Mouse (Mus musculus) heart, adult 2 months (tissue): ENCODE measurements around the gene Banf2. TPM values are rescaled to one million over a fixed set of nuclear protein-coding genes. Genes with fewer than 3 reads are reported as not detected.

ENCODE experiments used
- DNase-seq, 2 experiments: peaks; one replicate each; pipeline ENCODE4 v3.0.0; 2021
- H3K27ac ChIP-seq: fragments of 200-600 bp; 2 replicates; pipeline ENCODE4 v1.8.1; 2022
- H3K27me3 ChIP-seq: fragments of 200-500 bp; 2 replicates; pipeline ENCODE4 v1.6.1; 2012; ENCODE audit warnings: mild to moderate bottlenecking, low read length, inconsistent platforms, mixed read lengths; ENCODE audit not compliant: control insufficient read depth, insufficient read depth
- H3K36me3 ChIP-seq: fragments of 200-500 bp; 2 replicates; pipeline ENCODE4 v1.6.1; 2012; ENCODE audit warnings: low read length, inconsistent platforms; ENCODE audit not compliant: control insufficient read depth, insufficient read depth
- H3K4me1 ChIP-seq: fragments of 200-500 bp; 2 replicates; pipeline ENCODE4 v1.6.1; 2011; ENCODE audit warnings: low read length; ENCODE audit not compliant: control insufficient read depth, insufficient read depth
- H3K4me3 ChIP-seq: fragments of 200-600 bp; 2 replicates; pipeline ENCODE4 v1.8.1; 2022
- H3K79me2 ChIP-seq: fragments of 200-500 bp; replicated peaks from 2 replicates; pipeline ENCODE4 v1.6.1; 2012; ENCODE audit warnings: mild to moderate bottlenecking, inconsistent platforms, low read length, moderate library complexity, mixed read lengths; ENCODE audit not compliant: control insufficient read depth, insufficient read depth
- H3K9ac ChIP-seq: fragments of 200-500 bp; 2 replicates; pipeline ENCODE4 v1.6.1; 2012; ENCODE audit warnings: low read depth, mild to moderate bottlenecking, control low read depth, inconsistent platforms, low read length, mixed read lengths
- CTCF ChIP-seq: fragments of 200-600 bp; IDR thresholded peaks from 2 replicates; pipeline ENCODE4 v1.8.1; 2022; ENCODE audit warnings: antibody characterized with exemption, mild to moderate bottlenecking, moderate library complexity
- EP300 ChIP-seq: fragments of 200-500 bp; IDR thresholded peaks from 2 replicates; pipeline ENCODE4 v1.6.1; 2011; ENCODE audit warnings: low read depth, low read length, control low read depth; ENCODE audit not compliant: insufficient read depth
- POLR2A ChIP-seq: fragments of 200-500 bp; IDR thresholded peaks from 2 replicates; pipeline ENCODE4 v1.6.1; 2011; ENCODE audit warnings: mild to moderate bottlenecking, low read depth, low read length, control low read depth; ENCODE audit not compliant: insufficient read depth
- WGBS: fragments of 180-500 bp; shearing (Covaris S2); methylation state at CpG from one replicate; pipeline ENCODE4 v1.1.7; 2018; 5-methylcytosine and 5-hydroxymethylcytosine counted together
- intact Hi-C: fragments of 180-260 bp; cut with DNase I; formaldehyde crosslinking; loops from one replicate; pipeline ENCODE4 v1.15.1; 2025
- polyA plus RNA-seq: library from polyadenylated mRNA; depleted of rRNA; stranded (reverse); fragments of >200 nt; gene quantifications from 2 replicates; pipeline ENCODE4 v1.2.3, GENCODE M21; 2012
- total RNA-seq, 2 experiments: library from RNA; stranded (reverse); gene quantifications; 2 replicates each; pipeline ENCODE4 v1.2.3; 2021

The Banf2 gene
- total and polyA plus RNA-seq, 3 experiments = not detected

DNA sequence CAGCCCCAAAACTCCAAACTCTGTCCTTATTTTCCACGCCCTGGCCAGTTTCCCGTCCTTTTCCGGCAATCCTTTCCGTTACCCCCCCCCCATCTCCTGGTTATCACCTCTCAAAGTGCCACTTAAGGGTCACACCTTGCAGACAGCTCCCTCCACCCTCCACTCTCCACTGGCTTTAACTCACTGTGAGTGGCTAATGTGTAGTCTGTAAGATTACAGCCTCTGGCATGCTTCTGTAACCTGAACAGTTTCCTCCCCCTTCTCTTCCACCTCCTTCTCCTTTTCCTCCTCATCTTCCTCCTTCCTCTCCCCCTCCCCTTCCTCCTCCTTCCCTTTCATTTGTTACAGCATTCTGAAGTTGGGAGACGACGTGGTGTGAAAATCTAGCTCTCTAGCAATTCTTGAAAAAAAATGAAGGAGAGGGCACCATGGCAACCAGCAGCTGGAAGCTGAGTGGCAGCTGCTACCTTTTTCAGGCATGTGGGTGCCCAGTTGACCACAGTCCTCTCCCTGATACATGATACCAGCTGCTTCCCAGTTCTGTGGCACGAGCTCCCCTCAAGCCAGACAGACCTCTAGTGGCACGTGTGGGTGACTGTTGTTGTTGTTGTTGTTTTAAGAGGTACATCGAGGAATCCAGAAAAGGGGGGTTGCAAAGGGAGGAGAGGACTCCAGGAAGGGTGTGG, 55.2 kb downstream of the Banf2 start:
- intact Hi-C loops = loop anchor here (5.0 to 10.0 kb wide), 2 partner anchors 76 to 77 kb away; partner anchors contain the start of gene Rrbp1
- H3K27me3 ChIP-seq = no peaks in the 10 kb centered on the region
- 42% methylated on average over 9 of the region's 9 CpGs for WGBS

GRCm38 (mm10) chr2:144092767-144093166, 59.9 kb downstream of the Banf2 start:
- Histone ChIP-seq H3K36me3 (no peaks in the 10 kb centered on the region), H3K9ac (no peak overlapping the region), H3K79me2 (no peaks in the 10 kb centered on the region), H3K27ac (no peak overlapping the region), H3K4me3 (no peak overlapping the region), H3K4me1 (no peaks in the 10 kb centered on the region), H3K27me3 (no peaks in the 10 kb centered on the region)
- DNase-seq = no peak
- WGBS = 82% methylated on average over 4 of the region's 4 CpGs
- TF ChIP-seq EP300 = no peak
- no peak for TF ChIP-seq POLR2A
- TF ChIP-seq CTCF = no peak
- intact Hi-C loops = no loop called here

More for the DNA sequence above, 55.2 kb downstream of the Banf2 start:
- no peaks in the 10 kb centered on the region for H3K36me3 ChIP-seq
- no peak overlapping the region for H3K9ac ChIP-seq
- peaks cover 1% of the 10 kb centered on the region; the same call in 1 of the 2 replicates for H3K4me1 ChIP-seq
- TF ChIP-seq POLR2A (no peak), CTCF (no peak), EP300 (no peak)
- no peak overlapping the region for H3K4me3 ChIP-seq
- no peaks in the 10 kb centered on the region for H3K79me2 ChIP-seq
- no peak overlapping the region for H3K27ac ChIP-seq
- no peak for DNase-seq

- Histone ChIP-seq H3K4me3 (no peak overlapping the region), H3K27ac (no peak overlapping the region), H3K79me2 (no peaks in the 10 kb centered on the region), H3K27me3 (no peaks in the 10 kb centered on the region), H3K4me1 (no peaks in the 10 kb centered on the region), H3K9ac (no peak overlapping the region), H3K36me3 (no peaks in the 10 kb centered on the region)
- DNase-seq = no peak
- intact Hi-C loops = no loop called here
- 90% methylated on average over 1 of the region's 1 CpGs for WGBS
- no peak for TF ChIP-seq POLR2A
These were observed 61.9 kb downstream of the Banf2 start for GRCm38 (mm10) chr2:144094721-144095120.

GRCm38 (mm10) chr2:144101463-144101961, 68.7 kb downstream of the Banf2 start:
- H3K4me3 ChIP-seq = no peak overlapping the region
- H3K27ac ChIP-seq = peak overlapping the region; percentile 30
- WGBS = 69% methylated on average over 13 of the region's 13 CpGs
- no peaks in the 10 kb centered on the region for H3K27me3 ChIP-seq
- DNase-seq = peak in 1 of 2 experiments; percentile 38
- H3K79me2 ChIP-seq = no peaks in the 10 kb centered on the region
- no peak overlapping the region for H3K9ac ChIP-seq
- intact Hi-C loops = no loop called here
- H3K4me1 ChIP-seq = no peaks in the 10 kb centered on the region
- no peak for TF ChIP-seq POLR2A
- 0 out of 2 replicates have a peak, but pooled peaks have one; percentile 17 for TF ChIP-seq EP300
- TF ChIP-seq CTCF = no peak
- no peaks in the 10 kb centered on the region for H3K36me3 ChIP-seq

DNA sequence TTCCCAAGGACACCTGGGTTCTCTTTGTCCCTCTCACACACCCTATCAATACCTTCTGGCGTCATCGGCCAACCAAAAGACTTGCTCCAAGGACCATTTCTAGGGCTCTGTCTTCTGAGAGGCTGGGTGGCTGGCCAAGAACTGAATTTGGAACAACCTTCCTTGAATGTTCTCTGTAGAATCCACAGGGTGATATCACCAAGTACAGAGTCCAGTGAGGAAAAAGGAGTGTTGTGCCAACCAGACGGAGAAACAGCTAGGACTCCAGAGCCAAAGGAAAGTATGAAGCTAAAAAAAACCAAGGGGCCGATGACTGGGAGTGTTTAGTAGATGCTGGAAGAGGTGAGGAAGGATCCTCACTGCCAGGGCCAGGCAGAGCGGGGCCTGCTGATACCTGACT, 74.5 kb downstream of the Banf2 start:
- 52% methylated on average over 5 of the region's 5 CpGs for WGBS
- intact Hi-C loops = no loop called here
- no peak for TF ChIP-seq CTCF
- TF ChIP-seq EP300 = no peak
- TF ChIP-seq POLR2A = no peak
- no peaks in the 10 kb centered on the region for H3K27me3 ChIP-seq
- no peak overlapping the region for H3K4me3 ChIP-seq
- no peaks in the 10 kb centered on the region for H3K36me3 ChIP-seq
- no peak overlapping the region for H3K9ac ChIP-seq
- H3K79me2 ChIP-seq = no peaks in the 10 kb centered on the region
- no peaks in the 10 kb centered on the region; the same call in none of the 2 replicates for H3K4me1 ChIP-seq
- H3K27ac ChIP-seq = no peak overlapping the region; the same call in 1 of the 2 replicates
- peak in 1 of 2 experiments; percentile 15 for DNase-seq

GRCm38 (mm10) chr2:144107810-144108209, 75.0 kb downstream of the Banf2 start:
- DNase-seq = no peak
- Histone ChIP-seq H3K4me1 (no peaks in the 10 kb centered on the region; the same call in none of the 2 replicates), H3K4me3 (no peak overlapping the region), H3K9ac (no peak overlapping the region), H3K27ac (no peak overlapping the region; the same call in 1 of the 2 replicates), H3K27me3 (no peaks in the 10 kb centered on the region), H3K36me3 (no peaks in the 10 kb centered on the region), H3K79me2 (no peaks in the 10 kb centered on the region)
- WGBS = 54% methylated on average over 2 of the region's 2 CpGs
- intact Hi-C loops = no loop called here
- no peak for TF ChIP-seq POLR2A
- TF ChIP-seq EP300 = no peak
- no peak for TF ChIP-seq CTCF
